Mouse (Mus musculus) megakaryocyte, embryonic 14.5 days (primary cell): ENCODE measurements around the gene Hist1h3h.
"Not testable (repeated sequence)": the region's sequence is repeated elsewhere in the genome, so short reads cannot be mapped to it uniquely, and the experiment has no call there.

Experiments
- FLI1 ChIP-seq: IDR thresholded peaks from 2 replicates; pipeline ENCODE4 v1.6.1; 2012; ENCODE audit warnings: low read length, inconsistent platforms, mixed read lengths
- GATA1 ChIP-seq: IDR thresholded peaks from 3 replicates; pipeline ENCODE4 v1.6.1; 2012; ENCODE audit warnings: mixed read lengths, low read length, inconsistent platforms, borderline replicate concordance

GRCm38 (mm10) chr13:21754294-21755001 is 37.0 kb downstream of the Hist1h3h start:
- not testable (repeated sequence) for TF ChIP-seq GATA1, FLI1
